Mouse (Mus musculus): ENCODE results near the gene Pcyt1a. TPM values are rescaled to one million over a fixed set of nuclear protein-coding genes. Genes with fewer than 3 reads are reported as not detected.

Pcyt1a gene
- 43.8 and 50.1 TPM in 2 replicates for polyA plus RNA-seq (2012)

DNA sequence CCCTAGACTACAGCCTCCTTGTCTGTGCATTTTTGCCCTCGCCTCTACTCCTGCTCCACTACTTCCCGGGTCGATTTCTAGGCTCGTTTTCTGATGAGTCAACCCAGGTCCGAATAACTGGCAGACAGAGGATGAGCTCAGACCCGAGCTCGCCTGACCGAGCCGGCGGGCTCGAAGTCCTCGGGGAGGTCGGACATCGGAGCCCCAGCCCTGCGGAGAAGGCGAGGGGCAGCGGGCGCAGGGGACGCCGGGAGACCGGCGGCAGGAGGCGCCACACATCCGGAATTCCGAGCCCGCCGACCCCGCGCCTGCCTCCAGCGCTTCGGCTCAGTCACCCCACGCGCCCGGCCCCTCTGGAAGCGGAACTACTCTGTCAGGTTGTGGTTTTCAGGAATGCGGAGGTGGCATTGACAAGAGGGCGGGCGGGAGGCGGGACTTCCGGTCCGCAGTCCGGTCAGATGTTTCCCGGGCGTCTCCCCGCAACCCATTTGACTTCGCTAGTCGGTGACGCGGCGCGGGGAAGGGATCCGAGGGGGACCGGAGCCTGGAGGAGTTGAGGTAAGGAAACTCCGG is at the start of gene Pcyt1a:
Gene Pcyt1a, plus strand, starts transcription at position 448 of the 573 bp plus-strand sequence.

DNA sequence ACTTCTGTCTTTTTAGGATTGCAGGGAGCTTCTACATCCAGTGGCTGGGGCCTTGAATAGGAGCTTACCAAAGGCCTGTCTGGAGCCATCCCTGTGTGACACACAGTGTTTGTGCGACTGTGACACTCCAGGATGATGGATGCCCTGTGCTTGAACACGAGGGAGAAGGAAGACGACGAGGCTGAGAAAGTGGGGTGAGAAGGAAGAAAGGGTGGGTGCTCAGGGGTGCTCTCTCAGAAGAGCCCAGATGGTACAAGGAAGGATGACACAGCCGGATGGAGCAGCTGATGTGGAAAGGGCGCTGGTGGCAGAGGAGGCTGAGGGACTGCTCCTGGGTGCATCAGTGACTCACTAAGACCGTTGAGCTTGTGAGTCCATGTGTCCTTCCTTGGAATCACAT is 30.5 kb upstream of the Pcyt1a start, which contains the start of gene Tm4sf19:
Gene Tm4sf19, plus strand, starts transcription at position 240 of the 400 bp plus-strand sequence.

DNA sequence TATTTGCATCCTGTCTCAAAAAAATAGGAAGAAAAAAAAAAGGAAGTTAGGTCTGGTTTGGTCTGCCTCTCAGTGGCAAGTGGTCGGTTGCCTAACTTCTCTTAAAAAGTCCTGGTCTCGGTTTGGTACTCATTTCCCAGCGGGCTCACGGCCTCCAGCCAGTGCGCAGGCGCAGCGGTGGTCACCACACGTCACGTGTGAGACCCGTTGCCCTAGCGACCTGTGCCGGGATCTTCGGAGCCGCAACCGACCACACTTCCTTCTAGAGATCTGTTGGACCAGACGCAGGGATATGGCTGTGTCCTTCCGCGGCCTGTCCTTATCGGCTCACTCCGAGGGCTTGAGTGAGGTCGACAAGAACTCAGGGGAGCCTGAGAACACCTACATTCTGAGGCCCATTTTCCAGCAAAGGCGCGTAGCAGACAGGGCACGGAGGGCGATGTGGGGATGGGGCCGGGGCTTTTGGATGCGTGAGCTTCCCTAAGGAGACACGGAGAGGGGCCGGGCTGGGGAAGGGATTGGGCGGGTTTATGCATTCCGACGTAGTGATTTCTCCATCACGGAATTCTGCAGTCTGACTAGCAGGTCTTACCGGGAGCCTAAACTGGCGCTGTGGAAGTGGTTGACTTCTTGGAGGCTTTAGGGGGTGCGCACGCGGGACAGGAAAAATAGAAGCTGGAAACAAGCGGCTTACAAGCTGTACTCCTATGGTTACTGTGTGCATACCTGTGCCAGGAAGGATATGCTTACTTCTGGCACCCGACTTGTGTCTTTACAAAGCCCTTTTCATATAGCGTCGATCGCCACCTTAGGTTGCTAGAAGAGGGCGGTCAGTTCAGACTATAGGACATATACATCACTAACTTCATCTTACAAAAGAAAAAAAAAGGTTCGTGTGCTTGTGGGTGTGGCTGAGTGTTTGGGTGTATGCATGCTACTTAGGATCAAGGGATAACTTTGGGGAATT is 10.9 kb upstream of the Pcyt1a start, which contains the start of gene Tctex1d2:
Gene Tctex1d2, plus strand, starts transcription at position 186 of the 967 bp plus-strand sequence.

DNA sequence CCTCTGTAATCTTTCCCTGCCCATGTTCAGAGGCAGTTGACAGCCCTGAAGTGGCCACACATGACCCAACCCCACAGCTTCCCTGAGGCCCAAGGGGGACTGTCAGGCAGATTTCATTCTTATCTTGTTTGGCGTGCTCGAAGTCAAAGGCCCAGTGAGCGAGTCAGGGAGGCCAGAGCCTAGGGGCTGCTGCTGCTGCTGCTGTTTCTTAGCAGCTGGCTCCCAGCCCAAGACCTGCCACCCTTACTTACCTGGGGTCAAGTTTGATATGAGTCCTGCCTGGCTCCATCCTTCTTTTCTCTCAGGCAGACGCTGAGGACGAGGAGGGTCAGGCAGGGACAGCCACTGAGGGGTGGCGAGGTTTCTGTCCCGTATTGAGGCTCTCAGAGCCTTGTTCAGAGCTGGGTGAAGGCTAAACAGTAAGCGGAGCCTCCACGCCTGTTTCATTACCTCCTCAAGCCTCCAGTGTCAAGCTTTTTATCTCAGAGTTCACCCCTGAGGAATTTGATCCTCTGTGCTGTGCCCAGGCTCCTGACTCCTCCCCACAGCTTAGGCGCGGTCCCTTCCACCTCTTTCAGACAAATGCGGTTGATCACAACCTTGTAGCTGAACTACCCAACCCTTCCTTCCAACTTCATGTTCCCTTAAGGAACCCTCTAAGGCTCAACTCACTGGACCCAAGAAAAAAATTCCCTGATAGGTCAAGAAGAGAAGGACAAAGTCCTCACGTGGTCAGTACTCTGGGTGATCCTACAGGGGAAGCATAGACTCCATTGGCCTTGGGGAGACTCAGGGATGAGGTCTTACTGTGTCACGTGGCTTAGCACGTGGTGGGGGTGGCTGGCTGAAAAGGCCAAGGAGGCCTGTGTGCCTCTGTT is 56.8 kb downstream of the Pcyt1a start, which contains the start of gene Slc51a:
Gene Slc51a, minus strand, starts transcription at position 646 of the 878 bp plus-strand sequence.

DNA sequence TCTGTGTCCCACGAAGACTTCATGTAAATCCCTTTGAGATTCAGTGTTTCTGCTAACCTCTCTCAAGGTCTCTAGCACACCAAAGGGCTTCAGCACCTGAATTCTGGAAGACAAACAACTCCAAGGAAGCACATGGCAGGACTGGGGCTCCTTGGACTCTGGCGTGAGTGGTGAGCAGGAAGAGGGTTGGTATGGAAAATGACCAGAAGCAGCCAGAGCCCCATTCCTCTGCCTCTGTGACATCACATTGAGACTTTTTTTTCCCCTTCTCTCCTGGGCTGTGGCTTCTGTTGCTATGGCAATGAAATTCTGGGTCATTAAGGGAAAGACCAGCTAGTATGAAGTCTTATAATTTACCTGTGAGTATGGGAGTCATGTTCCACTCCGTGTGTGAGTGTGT is 65.2 kb downstream of the Pcyt1a start, which contains the start of gene Zdhhc19:
Gene Zdhhc19, plus strand, starts transcription at position 301 of the 400 bp plus-strand sequence.

Other genes starting within 250 kb of the Pcyt1a start
- 7.1 and 8.0 TPM in 2 replicates for gene Fbxo45, start 183.8 kb upstream of the Pcyt1a start, polyA plus RNA-seq (2012)
- 10.8 and 14.9 TPM in 2 replicates for gene Wdr53, start 183.7 kb upstream of the Pcyt1a start, polyA plus RNA-seq (2012)
- not detected in 2 replicates for gene Smco1, start 159.5 kb upstream of the Pcyt1a start, polyA plus RNA-seq (2012)
- 8.0 and 11.0 TPM in 2 replicates for gene Rnf168, start 153.5 kb upstream of the Pcyt1a start, polyA plus RNA-seq (2012)
- 1.6 and 4.4 TPM in 2 replicates for gene Ubxn7, start 98.7 kb upstream of the Pcyt1a start, polyA plus RNA-seq (2012)
- gene Tm4sf19, start 30.4 kb upstream of the Pcyt1a start, polyA plus RNA-seq (2012), result not detected in 2 replicates
- gene Tctex1d2, start 11.2 kb upstream of the Pcyt1a start, polyA plus RNA-seq (2012), result 0.60 and 0.76 TPM in 2 replicates
- 0.06 TPM in 1 of 2 replicates, not detected in the other for gene Slc51a, start 57.0 kb downstream of the Pcyt1a start, polyA plus RNA-seq (2012)
- gene Zdhhc19, start 65.3 kb downstream of the Pcyt1a start, polyA plus RNA-seq (2012), result not detected in 2 replicates
- 3.0 and 9.5 TPM in 2 replicates for gene Tfrc, start 178.0 kb downstream of the Pcyt1a start, polyA plus RNA-seq (2012)
- 136 and 163 TPM in 2 replicates for gene Tnk2, start 213.0 kb downstream of the Pcyt1a start, polyA plus RNA-seq (2012)